Mouse (Mus musculus): ENCODE measurements around the gene Srgap1.

DNA sequence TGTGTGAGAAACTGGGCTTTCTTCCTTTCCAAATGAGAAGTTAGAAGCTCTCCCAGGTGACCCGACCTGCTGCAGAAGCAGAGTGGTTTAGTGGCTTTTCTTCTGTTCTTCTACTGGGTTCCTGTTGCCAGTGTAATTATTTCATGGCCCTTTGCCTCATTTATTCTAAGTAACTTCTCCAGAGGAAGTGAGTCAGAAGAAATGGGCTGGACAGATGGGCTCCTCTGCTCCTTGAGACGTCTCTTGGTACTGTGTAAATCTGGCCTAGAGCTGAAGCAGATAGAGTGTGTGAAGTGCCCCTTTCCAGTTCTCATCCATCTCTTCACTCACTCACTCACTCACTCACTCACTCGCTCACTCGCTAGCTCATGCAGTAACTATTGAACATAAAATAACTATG, 290.4 kb downstream of the Srgap1 start:
- TF ChIP-seq CTCF (IDR thresholded peaks at IDR 0.05; ENCODE audit: control insufficient read depth, insufficient read depth, low read length) = no peak
- TF ChIP-seq POLR2A (IDR thresholded peaks at IDR 0.05; ENCODE audit: borderline replicate concordance, control insufficient read depth, low read depth, low read length) = no peak
